Mouse (Mus musculus): ENCODE data around the gene Ccdc138.
"Not testable (repeated sequence)": the region's sequence is repeated elsewhere in the genome, so short reads cannot be mapped to it uniquely, and the experiment has no call there.

The Ccdc138 gene

DNA sequence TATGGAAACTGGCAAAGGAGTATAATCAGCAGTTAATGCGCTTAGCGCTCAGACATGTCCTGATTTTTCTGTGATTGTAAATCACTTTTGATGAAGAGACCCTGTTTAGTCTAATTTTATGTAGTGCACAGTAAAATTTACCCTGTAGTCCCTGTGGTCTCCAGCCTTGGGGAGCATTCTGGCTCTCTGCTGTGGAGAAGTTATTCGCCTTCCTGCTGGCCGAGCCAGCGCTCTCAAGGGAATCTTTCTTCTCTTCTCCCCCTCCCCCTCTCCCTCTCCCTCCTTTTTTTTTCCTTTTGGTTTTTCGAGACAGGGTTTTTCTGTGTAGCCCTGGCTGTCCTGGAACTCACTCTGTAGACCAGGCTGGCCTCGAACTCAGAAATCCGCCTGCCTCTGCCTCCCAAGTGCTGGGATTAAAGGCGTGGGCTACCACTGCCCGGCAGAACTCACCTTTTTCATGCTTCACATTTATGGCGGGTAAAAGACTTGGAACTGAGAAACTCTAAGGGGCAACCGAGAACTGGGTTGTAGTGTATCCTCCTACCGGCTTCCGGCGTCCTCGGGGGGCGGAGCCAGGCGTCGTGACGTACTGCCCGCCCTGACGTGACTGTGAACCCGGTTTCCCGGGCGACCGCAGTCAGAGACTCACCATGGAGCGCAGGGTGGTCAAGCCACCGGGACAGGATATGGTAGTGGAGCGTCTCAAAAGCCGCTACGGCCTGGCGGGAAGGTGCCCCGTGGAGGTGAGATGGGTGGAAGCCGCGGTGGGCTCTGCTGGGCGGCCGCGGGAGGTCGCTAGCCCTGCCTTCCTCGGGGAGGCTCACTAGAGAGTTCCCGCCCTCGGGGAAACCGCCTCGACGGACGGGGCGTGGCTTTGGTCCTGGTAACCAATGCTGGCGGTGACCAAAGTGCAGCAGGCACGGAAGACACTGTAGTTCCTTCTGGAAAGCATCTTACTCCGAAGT lies at the start of gene Ccdc138:
Ccdc138 (plus strand) TSS at position 629 of the 965 bp plus-strand sequence.
- DNase-seq (ENCODE audit: low read depth): peak; percentile 95

DNA sequence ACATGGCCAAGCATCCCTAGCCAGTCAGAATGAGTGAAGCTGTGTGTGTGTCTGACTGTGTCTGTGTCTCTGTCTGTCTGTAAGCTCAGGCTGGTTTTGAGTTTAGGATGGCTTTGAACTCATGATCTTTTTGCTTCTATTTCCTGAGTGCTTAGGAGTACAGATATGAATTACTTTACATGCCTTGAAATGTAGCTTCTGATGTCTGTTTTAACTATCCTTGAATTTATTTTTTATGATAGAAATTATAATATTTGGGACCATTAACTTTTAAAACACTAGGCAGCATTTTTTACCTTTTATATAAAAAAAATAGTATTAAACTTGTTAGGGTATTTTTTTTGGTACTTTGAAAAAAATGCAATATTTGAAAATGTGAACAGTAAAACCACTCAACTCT lies 46.2 kb upstream of the Ccdc138 start:
- DNase-seq (ENCODE audit: low read depth): no peak

DNA sequence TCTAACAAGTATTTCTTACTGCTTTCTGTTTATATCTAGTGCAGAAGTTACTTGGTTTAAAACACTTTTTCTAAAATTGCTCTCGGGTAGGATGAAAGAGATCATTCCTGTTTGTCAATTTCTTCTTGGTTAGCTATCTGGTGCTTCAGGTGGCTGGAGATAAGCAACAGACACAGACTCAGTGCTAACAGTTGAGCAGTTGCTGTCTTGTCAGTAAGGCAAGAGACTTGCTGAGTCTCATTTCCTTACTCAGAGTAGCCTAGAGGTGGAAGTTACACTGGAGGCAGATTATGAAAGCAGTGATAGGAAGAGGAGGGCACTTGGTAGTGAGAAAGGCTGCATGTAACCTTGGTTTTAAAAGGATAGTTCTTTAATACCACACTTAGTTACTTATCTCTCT lies 45.6 kb upstream of the Ccdc138 start:
- no peak for DNase-seq (ENCODE audit: low read depth)

DNA sequence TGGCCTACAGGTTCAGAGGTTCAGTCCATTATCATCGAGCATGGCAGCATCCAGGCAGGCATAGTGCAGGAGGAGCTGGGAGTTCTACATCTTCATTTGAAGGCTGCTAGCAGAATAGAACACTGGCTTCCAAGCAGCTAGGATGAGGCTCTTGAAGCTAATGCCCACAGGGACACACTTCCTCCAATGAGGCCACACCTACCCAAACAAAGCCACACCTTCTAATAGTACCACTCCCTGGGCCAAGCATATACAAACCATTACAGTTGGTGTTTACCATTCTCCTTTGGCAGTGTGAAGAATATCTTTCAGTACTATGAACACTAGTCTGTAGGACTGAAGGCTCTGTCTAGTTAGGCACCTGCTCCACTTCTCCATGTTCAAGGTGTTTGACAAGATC lies 37.9 kb upstream of the Ccdc138 start:
- DNase-seq (ENCODE audit: low read depth): no peak

DNA sequence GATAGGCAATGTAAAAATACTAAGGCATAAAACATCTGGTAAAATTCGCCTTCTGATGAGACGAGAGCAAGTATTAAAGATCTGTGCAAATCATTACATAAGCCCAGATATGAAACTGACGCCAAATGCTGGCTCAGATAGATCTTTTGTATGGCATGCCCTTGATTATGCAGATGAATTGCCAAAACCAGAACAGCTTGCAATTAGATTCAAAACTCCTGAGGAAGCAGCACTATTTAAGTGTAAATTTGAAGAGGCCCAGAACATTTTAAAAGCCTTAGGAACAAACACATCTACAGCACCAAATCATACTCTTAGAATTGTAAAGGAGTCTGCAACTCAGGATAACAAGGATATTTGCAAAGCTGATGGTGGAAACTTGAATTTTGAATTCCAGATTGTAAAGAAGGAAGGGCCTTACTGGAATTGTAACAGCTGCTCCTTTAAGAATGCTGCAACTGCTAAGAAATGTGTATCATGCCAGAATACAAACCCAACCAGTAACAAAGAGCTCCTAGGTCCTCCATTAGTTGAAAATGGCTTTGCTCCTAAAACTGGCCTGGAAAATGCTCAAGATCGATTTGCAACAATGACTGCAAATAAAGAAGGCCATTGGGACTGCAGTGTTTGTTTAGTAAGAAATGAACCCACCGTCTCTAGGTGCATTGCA lies 20.5 kb upstream of the Ccdc138 start:
- DNase-seq (ENCODE audit: low read depth): no peak

DNA sequence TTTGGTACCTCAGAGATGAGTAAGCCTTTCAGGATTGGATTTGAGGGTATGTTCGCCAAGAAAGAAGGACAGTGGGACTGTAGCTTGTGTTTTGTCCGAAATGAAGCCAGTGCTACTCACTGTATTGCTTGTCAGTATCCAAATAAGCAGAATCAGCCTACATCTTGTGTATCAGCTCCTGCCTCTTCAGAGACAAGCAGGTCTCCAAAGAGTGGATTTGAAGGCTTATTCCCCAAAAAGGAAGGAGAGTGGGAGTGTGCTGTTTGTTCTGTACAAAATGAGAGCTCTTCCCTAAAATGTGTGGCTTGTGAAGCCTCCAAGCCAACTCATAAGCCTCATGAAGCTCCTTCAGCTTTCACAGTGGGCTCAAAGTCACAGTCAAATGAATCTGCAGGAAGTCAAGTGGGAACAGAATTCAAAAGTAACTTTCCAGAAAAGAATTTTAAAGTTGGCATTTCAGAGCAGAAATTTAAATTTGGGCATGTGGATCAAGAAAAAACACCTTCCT lies 19.6 kb upstream of the Ccdc138 start:
- DNase-seq (ENCODE audit: low read depth): no peak

DNA sequence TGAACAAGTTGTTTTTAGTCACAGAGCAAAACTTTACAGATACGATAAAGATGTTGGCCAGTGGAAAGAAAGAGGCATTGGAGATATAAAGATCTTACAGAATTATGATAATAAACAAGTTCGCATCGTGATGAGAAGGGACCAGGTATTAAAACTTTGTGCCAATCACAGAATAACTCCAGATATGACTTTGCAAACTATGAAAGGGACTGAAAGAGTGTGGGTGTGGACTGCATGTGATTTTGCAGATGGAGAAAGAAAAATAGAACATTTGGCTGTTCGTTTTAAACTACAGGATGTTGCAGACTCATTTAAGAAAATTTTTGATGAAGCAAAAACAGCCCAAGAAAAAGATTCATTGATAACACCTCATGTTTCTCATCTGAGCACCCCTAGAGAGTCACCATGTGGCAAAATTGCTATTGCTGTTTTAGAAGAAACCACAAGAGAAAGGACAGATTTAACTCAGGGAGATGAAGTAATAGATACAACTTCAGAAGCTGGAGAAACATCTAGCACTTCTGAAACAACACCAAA lies 17.7 kb upstream of the Ccdc138 start:
- no peak for DNase-seq (ENCODE audit: low read depth)

DNA sequence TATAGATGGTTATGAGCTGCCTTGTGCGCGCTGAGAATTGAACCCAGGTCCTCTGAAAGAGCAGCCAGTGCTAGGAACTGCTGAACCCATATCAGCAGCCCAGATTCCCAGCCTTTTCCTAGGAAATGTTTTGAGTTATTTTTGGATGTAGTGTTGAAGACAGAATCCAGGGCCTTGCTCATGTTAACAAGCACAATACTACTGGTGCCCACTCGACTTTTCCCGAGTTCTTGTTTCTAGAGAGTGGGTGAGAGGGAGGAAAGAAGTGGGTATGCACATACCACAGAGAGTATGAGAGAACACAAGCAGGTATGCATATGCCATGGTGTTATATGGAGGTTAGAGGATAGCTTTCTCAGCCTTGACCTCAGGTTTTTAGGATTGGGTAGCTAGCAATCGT lies 6.7 kb upstream of the Ccdc138 start:
- DNase-seq (ENCODE audit: low read depth): no peak

DNA sequence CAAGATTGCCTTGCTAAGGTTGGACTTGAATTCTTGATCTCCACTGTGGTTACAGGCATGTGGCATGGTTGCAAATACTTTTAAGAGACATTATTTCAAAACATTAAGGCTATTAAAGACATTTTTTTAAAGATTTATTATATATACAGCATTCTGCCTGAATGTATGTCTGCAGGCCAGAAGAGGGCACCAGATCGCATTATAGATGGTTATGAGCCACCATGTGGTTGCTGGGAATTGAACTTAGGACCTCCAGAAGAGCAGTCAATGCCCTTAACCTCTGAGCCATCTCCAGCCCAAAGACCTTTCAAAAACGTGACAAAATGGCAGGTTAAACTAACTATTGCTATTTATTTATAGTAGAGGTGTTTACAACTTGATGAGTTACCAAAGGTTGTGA lies 2.1 kb upstream of the Ccdc138 start:
- peak; percentile 16 for DNase-seq (ENCODE audit: low read depth)

DNA sequence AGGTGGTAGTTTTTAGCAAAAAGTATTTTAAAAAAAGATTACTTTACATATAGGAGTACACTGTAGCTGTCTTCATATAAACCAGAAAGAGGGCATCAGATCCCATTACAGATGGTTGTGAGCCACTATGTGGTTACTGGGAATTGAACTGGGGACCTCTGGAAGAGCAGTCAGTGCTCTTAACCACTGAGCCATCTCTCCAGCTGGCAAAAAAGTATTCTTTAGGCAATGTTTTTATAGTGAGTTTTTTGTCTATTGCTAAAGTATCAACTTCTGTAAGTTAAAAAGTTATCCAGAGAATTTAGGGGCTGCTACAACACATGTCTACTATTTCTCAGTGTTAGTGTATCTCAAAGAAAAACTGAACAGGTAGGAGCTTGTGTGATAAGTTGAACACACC lies 1.0 kb upstream of the Ccdc138 start:
- peak; percentile 19 for DNase-seq (ENCODE audit: low read depth)

DNA sequence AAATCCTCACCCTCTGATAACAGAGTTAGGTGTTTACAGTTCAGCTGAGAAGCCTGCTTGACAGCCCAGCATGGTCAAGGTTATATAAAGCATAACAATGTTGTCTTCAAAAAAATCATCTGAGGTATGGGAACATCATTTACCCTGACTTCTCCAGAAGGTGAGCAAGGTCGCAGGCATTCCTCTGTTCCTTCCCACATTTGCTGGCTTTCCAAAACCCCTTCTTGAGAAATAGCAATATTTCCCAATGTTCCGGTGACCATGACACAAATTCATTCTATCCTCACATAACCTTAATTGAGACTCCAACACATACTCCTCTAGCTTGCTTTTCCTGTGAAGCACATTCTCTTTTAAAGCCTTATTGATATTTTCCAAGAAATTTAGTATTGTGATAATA lies 768 bp downstream of the Ccdc138 start:
- DNase-seq (ENCODE audit: low read depth): peak; percentile 13

DNA sequence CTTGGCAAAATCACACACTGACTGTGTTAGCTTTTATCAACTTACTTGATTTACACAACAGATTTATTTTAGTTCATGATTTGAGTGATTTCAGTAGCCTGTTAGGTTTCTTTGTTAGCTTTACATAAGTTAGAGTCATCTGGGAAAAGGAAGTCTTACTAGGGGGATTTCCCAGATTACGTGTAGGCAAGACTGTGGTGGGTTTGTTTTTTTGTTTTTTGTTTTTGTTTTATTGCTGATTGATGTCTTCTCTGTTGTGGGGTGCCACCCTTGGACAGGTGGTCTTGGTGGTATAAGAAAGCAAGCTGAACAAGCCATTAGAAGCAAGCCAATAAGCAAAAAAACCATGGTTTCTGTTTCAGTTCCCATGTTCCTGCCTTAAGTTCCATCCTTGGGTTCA lies 31.6 kb downstream of the Ccdc138 start:
- DNase-seq (ENCODE audit: low read depth): no peak

DNA sequence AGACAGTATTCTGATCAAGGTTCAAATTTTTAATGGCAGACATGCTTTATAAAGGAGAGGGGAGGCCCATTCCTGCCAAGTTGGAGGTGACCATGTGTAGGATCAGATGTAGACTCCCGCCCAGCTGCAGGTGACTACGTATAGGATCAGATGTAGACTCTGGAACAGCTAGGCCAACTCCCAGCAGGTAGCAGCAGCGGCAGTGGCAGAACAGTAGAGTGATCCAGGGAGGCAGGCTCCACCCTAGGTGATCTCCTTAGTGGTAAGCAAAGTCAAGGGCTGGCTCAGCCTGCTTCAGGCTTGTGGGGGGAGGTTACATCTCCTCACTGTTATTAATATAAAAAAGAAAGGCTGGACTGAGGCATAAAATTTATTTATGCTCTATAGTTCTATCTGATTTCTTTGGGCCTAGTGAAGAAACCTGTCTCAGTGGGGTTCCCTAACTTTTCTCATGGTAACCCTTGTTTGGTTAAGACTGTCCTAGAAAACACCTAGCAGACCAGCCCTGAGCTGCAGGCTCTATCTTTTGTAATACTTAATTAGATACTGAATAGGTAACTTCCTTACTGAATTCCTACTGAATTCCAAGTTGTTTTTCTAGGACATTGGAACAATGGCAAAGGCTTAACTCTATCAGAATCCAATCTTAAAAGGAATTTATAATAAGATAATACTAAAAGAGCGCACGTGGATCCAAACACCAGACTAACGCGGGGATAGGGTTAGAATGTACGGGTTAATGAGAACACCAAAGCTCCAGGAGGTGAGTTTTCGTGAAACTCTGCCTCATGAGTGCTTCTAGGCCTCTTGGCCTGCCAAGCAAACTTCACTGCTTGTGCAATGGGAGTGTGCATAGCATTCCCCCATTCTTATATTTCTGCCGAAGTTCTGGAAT lies 33.4 kb downstream of the Ccdc138 start:
- DNase-seq (ENCODE audit: low read depth): no peak

DNA sequence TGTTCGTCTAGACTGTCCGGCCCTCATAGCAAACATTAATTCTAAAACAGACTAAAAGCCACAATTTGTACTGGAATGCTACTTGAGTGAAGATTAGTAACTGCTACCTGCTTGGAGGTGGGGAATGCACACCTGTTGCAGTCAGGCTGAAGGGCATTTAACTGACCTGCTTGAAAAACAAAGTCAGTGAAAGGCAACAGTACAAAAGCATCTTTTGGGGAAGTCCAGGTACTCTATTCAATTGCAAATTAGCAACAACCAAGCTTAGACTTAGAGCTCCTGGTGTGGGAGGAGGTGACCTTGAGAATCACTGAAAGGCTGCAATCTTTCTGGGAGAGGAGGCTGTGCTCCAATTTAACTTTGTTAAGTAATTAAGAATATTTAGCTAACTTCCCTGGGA lies 34.4 kb downstream of the Ccdc138 start:
- DNase-seq (ENCODE audit: low read depth): no peak

DNA sequence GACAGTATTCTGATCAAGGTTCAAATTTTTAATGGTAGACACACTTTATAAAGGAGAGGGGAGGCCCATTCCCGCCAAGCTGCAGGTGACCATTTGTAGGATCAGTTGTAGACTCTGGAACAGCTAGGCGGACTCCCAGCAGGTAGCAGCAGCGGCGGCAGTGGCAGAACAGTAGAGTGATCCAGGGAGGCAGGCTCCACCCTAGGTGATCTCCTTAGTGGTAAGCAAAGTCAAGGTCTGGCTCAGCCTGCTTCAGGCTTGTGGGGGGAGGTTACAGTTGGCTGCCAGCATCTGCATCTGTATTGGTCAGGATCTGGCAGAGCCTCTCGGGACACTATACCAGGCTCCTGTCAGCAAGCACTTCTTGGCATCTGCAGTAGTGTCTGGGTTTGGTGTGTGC lies 38.5 kb downstream of the Ccdc138 start:
- not testable (repeated sequence) for DNase-seq (ENCODE audit: low read depth)

DNA sequence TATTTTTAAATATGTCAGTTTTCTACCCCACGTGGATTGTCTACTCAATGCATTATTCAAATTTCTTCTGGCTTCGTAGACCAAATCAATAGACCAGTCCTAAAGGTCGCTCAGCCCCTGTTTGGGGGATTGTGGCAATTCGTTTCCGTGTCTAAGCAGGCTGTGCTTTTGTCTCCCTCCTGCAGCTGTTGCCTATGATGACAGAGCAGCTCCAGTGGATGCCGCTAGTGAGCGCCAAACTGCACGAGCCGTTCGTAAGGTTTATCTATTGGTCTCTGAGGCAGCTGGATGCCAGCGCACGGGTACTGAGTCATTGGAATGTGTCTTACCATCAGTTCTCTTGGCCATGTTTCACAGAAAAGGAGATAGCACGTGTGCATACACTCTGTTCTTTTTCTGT lies 42.9 kb downstream of the Ccdc138 start:
- DNase-seq (ENCODE audit: low read depth): no peak

DNA sequence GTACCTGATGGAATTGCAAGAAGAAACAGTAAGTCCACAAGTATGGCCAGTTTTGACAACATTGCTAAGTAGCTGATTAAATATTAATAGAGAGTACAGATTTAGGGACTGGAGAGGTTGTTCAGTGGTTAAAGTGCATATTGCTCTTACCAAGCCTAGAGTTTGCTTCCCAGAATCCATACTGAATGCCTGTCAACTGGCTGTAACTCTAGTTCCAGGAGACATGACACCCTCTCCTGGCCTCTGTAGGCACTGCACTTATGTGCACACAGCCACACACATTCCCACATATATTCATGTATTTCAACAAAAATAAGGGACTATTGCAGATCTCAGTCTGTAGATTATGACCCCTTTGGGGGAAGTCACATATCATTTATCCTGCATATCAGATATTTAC lies 51.0 kb downstream of the Ccdc138 start:
- DNase-seq (ENCODE audit: low read depth): no peak

DNA sequence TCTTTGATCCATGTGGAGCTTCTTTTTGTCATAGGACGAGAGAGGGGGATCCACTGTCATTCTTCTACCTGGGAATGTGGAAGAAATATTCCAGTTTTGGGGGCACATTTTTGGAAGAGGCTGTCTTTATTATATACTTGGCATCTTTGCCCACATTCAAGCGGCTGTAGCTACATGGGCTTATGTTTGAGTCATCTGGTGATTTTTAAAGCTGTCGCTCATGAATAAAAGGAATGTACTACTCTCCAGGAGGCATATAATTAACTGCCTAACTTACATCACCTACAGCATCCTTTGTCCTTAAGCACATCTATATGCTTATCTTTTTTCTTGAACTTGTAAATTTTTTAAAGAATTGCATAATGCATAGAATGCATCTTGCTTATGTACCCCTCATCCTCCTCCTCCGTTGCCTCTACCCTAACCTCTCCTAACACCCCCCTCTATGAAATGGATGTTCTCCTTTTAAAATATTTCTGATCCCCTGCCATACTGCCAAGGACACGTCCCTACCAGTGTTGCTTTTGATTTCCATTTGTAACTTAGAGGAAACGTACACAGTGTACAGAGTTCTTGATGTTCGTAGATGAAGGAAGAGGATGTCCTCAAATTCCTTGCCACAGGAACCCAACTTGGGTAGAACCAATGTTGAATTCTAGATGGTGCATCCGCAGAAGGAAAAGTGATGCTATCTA lies 57.1 kb downstream of the Ccdc138 start:
- no peak for DNase-seq (ENCODE audit: low read depth)

DNA sequence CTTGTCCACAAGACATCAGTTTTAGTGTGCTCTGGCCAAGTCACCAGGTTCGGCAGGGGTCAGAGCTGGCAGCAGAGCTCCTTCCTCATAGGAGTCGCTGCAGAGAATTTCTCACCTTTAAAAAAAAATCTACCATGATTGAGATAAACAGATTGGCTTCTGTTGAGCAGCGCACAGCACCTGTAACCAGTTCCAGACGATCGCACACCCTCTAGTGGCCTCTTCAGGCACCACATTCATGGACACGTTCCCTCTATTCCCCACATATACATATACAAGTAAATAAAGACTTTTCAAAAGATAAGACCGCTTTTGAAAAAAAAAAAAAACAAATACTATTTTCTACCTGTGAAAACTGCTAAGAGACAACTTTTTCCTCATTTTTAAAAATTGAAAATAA lies 61.4 kb downstream of the Ccdc138 start:
- DNase-seq (ENCODE audit: low read depth): peak; percentile 60

DNA sequence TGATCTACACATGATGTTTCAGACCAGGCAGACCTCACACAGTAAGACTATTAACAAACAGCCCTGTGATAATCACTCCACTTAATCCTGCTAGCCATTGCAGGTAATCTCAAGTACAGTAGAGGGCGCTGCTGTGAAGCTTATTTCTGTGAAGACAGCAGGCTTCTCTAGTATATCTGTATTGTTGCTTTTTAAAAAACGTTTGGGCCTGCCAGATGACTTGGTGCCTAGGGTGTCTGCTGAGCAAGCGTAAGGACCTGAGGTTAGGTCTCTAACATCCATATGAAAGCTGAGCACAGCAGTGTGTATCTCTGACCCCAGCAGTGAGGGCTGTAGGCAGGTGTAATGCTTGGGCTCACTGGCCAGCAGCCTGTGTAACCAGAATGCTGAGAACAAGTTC lies 62.2 kb downstream of the Ccdc138 start:
- peak; percentile 39 for DNase-seq (ENCODE audit: low read depth)

DNA sequence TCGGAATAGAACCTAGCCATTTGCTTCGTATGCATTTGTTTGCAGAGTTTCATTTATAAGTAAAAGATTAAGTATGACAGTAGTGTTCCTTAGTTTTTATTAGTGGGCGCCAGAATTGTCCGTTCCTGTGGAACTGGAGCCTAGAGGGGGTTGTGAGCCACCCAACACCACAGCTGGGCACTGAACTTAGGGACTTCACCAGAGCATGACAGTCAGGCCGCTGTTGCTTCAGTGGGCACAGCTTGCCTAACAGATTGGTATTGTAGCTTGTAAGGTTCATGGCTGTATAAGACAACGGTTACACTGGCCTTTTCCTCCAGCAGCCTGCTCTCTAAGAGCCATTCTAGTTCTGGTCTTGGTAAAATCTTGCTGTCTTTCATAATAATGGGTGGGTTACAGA lies 62.8 kb downstream of the Ccdc138 start:
- no peak for DNase-seq (ENCODE audit: low read depth)
